Mouse (Mus musculus): Measurements from ENCODE around the gene P2rx5. TPM values are rescaled to one million over a fixed set of nuclear protein-coding genes. Genes with fewer than 3 reads are reported as not detected.

Gene P2rx5
- total and polyA plus RNA-seq, 3 experiments = 0.04 to 0.25 TPM; not detected in 1

GRCm38 (mm10) chr11:73137591-73138501 is 22.4 kb upstream of the P2rx5 start, which contains the start of gene Haspin (continued):
- TF ChIP-seq GABPA (IDR thresholded peaks at IDR 0.05; ENCODE audit: low read depth, low read length) (no peak), E2F4 (IDR thresholded peaks at IDR 0.05; ENCODE audit: borderline replicate concordance, low read depth, low read length) (peak; percentile 44; the same call in 1 of the 2 replicates), ZNF384 (IDR thresholded peaks at IDR 0.05; ENCODE audit: low read depth, low read length) (no peak), CTCF (IDR thresholded peaks at IDR 0.05 in 2 of 3, conservative IDR thresholded peaks at IDR 0.05 in 1 of 3; ENCODE audit: control insufficient read depth in 1 of 3, insufficient read depth in 1 of 3, low read depth in 2 of 3, low read length in 3 of 3, poor library complexity in 1 of 3, severe bottlenecking in 1 of 3) (peak; percentile 80 to 100 (median 96)), JUND (IDR thresholded peaks at IDR 0.05; ENCODE audit: low read depth, low read length) (no peak)

GRCm38 (mm10) chr11:73144261-73144681 is 15.9 kb upstream of the P2rx5 start:
- Histone ChIP-seq H3K79me2 (ENCODE audit: control insufficient read depth, insufficient read depth, low read length, poor library complexity) (no peaks in the 10 kb centered on the region), H3K9me3 (replicated peaks; ENCODE audit: insufficient read depth, low read length) (no peaks in the 10 kb centered on the region), H3K27ac (ENCODE audit: control insufficient read depth, low read depth, low read length) (no peak overlapping the region), H3K4me3 (ENCODE audit: control insufficient read depth in 1 of 2, insufficient read depth in 1 of 2, low read depth in 2 of 2, low read length in 2 of 2) (no peak overlapping the region), H3K27me3 (ENCODE audit: control insufficient read depth in 1 of 2, insufficient read depth in 2 of 2, low read length in 2 of 2) (no peaks in the 10 kb centered on the region; a peak in 2 of 4 replicates), H3K9ac (ENCODE audit: control insufficient read depth, low read depth, low read length, poor library complexity, severe bottlenecking) (no peak overlapping the region), H3K4me1 (ENCODE audit: control insufficient read depth in 1 of 2, insufficient read depth in 2 of 2, low read length in 2 of 2) (no peaks in the 10 kb centered on the region), H3K36me3 (ENCODE audit: control insufficient read depth in 1 of 2, insufficient read depth in 2 of 2, low read length in 2 of 2) (no peaks in the 10 kb centered on the region)
- no peak for DNase-seq (ENCODE audit: low read depth, low spot score)
- TF ChIP-seq CTCF (IDR thresholded peaks at IDR 0.05 in 2 of 3, conservative IDR thresholded peaks at IDR 0.05 in 1 of 3; ENCODE audit: control insufficient read depth in 1 of 3, insufficient read depth in 1 of 3, low read depth in 2 of 3, low read length in 3 of 3, poor library complexity in 1 of 3, severe bottlenecking in 1 of 3) (no peak), MEF2A (IDR thresholded peaks at IDR 0.05; ENCODE audit: extremely low read depth, insufficient replicate concordance, low read depth, low read length, poor library complexity, severe bottlenecking) (no peak), ELF1 (IDR thresholded peaks at IDR 0.05; ENCODE audit: low read depth, low read length) (no peak), RCOR1 (IDR thresholded peaks at IDR 0.05; ENCODE audit: low read depth, low read length) (no peak), GATA1 (IDR thresholded peaks at IDR 0.05; ENCODE audit: low read depth, low read length) (no peak), ZNF384 (IDR thresholded peaks at IDR 0.05; ENCODE audit: low read depth, low read length) (no peak), KAT2A (conservative IDR thresholded peaks at IDR 0.05; ENCODE audit: low read depth, low read length) (no peak), POLR2AphosphoS5 (IDR thresholded peaks at IDR 0.05; ENCODE audit: borderline replicate concordance, low read depth, low read length) (no peak), SIN3A (IDR thresholded peaks at IDR 0.05; ENCODE audit: low read length) (no peak), MYB (IDR thresholded peaks at IDR 0.05; ENCODE audit: low read depth, low read length) (no peak), MAZ (IDR thresholded peaks at IDR 0.05; ENCODE audit: low read depth, low read length) (no peak), ZC3H11A (IDR thresholded peaks at IDR 0.05; ENCODE audit: low read depth, low read length) (no peak), E2F4 (IDR thresholded peaks at IDR 0.05; ENCODE audit: borderline replicate concordance, low read depth, low read length) (no peak), MAFK (IDR thresholded peaks at IDR 0.05; ENCODE audit: borderline replicate concordance, low read depth, low read length) (no peak), MXI1 (IDR thresholded peaks at IDR 0.05; ENCODE audit: low read depth, low read length) (no peak), TCF12 (IDR thresholded peaks at IDR 0.05; ENCODE audit: low read depth, low read length) (no peak), SMC3 (IDR thresholded peaks at IDR 0.05; ENCODE audit: low read depth, low read length) (no peak)

Measured in MEL (cell line).